Mouse (Mus musculus) MEL (cell line): ENCODE measurements around the gene Sh3pxd2b. TPM values are rescaled to one million over a fixed set of nuclear protein-coding genes. Genes with fewer than 3 reads are reported as not detected.
A peak's percentile ranks its signal among the peaks of the same experiment; 100 is the strongest.

Experiments
- DNase-seq: peaks from one replicate; pipeline ENCODE4 v3.0.0; 2011; ENCODE audit warnings: low read depth, low spot score
- H3K27ac ChIP-seq: 2 replicates; pipeline ENCODE4 v1.5.1; 2012; ENCODE audit warnings: low read depth, mild to moderate bottlenecking, control low read depth, low read length, moderate library complexity; ENCODE audit not compliant: control insufficient read depth
- H3K27me3 ChIP-seq, 2 experiments: fragments of 150-350 bp in 1 of 2; sonication (generic) in 1 of 2; 2 replicates each; pipeline ENCODE4 v1.6.1; 2012; ENCODE audit warnings: low read length in 2 of 2, mild to moderate bottlenecking in 2 of 2, improper control_type of control experiment in 1 of 2, moderate library complexity in 1 of 2; ENCODE audit not compliant: insufficient read depth in 2 of 2, control insufficient read depth in 1 of 2
- H3K36me3 ChIP-seq, 2 experiments: 2 replicates each; pipeline ENCODE4 v1.6.1; 2012 to 2014; ENCODE audit warnings: low read length in 2 of 2, improper control_type of control experiment in 1 of 2, inconsistent platforms in 1 of 2, mild to moderate bottlenecking in 1 of 2; ENCODE audit not compliant: insufficient read depth in 2 of 2, control insufficient read depth in 1 of 2
- H3K4me1 ChIP-seq, 2 experiments: fragments of 150-350 bp in 1 of 2; sonication (generic) in 1 of 2; 2 replicates each; pipeline ENCODE4 v1.6.1; 2012; ENCODE audit warnings: low read length in 2 of 2, improper control_type of control experiment in 1 of 2, mild to moderate bottlenecking in 1 of 2; ENCODE audit not compliant: insufficient read depth in 2 of 2, control insufficient read depth in 1 of 2
- H3K4me3 ChIP-seq, 2 experiments: fragments of 150-350 bp in 1 of 2; sonication (generic) in 1 of 2; 2 replicates each; pipeline ENCODE4 v1.5.1; 2012; ENCODE audit warnings: low read depth in 2 of 2, low read length in 2 of 2, mild to moderate bottlenecking in 2 of 2, moderate library complexity in 2 of 2, control low read depth in 1 of 2, improper control_type of control experiment in 1 of 2; ENCODE audit not compliant: control insufficient read depth in 1 of 2, insufficient read depth in 1 of 2
- H3K79me2 ChIP-seq: 2 replicates; pipeline ENCODE4 v1.6.1; 2012; ENCODE audit warnings: mild to moderate bottlenecking, low read length, moderate library complexity; ENCODE audit not compliant: control insufficient read depth, poor library complexity, insufficient read depth
- H3K9ac ChIP-seq: 2 replicates; pipeline ENCODE4 v1.6.1; 2012; ENCODE audit warnings: low read depth, mild to moderate bottlenecking, control low read depth, low read length, moderate library complexity; ENCODE audit not compliant: control insufficient read depth, poor library complexity, severe bottlenecking
- H3K9me3 ChIP-seq: fragments of 150-350 bp; sonication (generic); replicated peaks from 2 replicates; pipeline ENCODE4 v1.6.1; 2012; ENCODE audit warnings: mild to moderate bottlenecking, low read length, improper control_type of control experiment, moderate library complexity; ENCODE audit not compliant: insufficient read depth
- CTCF ChIP-seq, 3 experiments: IDR thresholded peaks in 2 of 3; conservative IDR thresholded peaks in 1 of 3; 2 replicates each; pipeline ENCODE4 v1.5.1; 2011 to 2012; ENCODE audit warnings: low read length in 3 of 3, low read depth in 2 of 3, mild to moderate bottlenecking in 2 of 3, improper control_type of control experiment in 1 of 3, inconsistent platforms in 1 of 3, mixed read lengths in 1 of 3, moderate library complexity in 1 of 3; ENCODE audit not compliant: control insufficient read depth in 1 of 3, insufficient read depth in 1 of 3, poor library complexity in 1 of 3, severe bottlenecking in 1 of 3
- EP300 ChIP-seq, 2 experiments: IDR thresholded peaks; 2 replicates each; pipeline ENCODE4 v1.6.1; 2011; ENCODE audit warnings: improper control_type of control experiment in 2 of 2, low read length in 2 of 2, low read depth in 1 of 2, mild to moderate bottlenecking in 1 of 2
- GATA1 ChIP-seq: IDR thresholded peaks from 2 replicates; pipeline ENCODE4 v1.6.1; 2011; ENCODE audit warnings: low read depth, low read length, improper control_type of control experiment
- POLR2AphosphoS5 ChIP-seq: IDR thresholded peaks from 2 replicates; pipeline ENCODE4 v1.6.1; 2012; ENCODE audit warnings: low read depth, borderline replicate concordance, mild to moderate bottlenecking, inconsistent platforms, low read length, moderate library complexity, mixed read lengths
- SMC3 ChIP-seq: IDR thresholded peaks from 2 replicates; pipeline ENCODE4 v1.6.1; 2011; ENCODE audit warnings: low read depth, low read length, improper control_type of control experiment
- TCF12 ChIP-seq: IDR thresholded peaks from 2 replicates; pipeline ENCODE4 v1.6.1; 2014; ENCODE audit warnings: low read depth, mild to moderate bottlenecking, inconsistent platforms, low read length, improper control_type of control experiment, moderate library complexity
- ZC3H11A ChIP-seq: IDR thresholded peaks from 2 replicates; pipeline ENCODE4 v1.6.1; 2012; ENCODE audit warnings: low read depth, mild to moderate bottlenecking, inconsistent platforms, low read length, improper control_type of control experiment
- polyA plus RNA-seq, 2 experiments: library from polyadenylated mRNA; stranded (reverse) in 1 of 2; unstranded in 1 of 2; fragments of >175 nt in 1 of 2; fragments of >200 nt in 1 of 2; gene quantifications; 2 replicates each; pipeline versions ENCODE4 v1.2.1 to v1.2.4; 2012; ENCODE audit warnings: low replicate concordance in 2 of 2, low read depth in 1 of 2; ENCODE audit not compliant: insufficient read length in 2 of 2, insufficient read depth in 1 of 2, missing spikeins in 1 of 2
- total RNA-seq: library from RNA; depleted of rRNA; stranded (reverse); fragments of 300-350 nt; gene quantifications from 2 replicates; pipeline ENCODE4 v1.2.3, GENCODE M21; 2012; rRNA removed

Sh3pxd2b gene
- total and polyA plus RNA-seq, 3 experiments = 9.6 to 17.0 TPM; not detected in 1

DNA sequence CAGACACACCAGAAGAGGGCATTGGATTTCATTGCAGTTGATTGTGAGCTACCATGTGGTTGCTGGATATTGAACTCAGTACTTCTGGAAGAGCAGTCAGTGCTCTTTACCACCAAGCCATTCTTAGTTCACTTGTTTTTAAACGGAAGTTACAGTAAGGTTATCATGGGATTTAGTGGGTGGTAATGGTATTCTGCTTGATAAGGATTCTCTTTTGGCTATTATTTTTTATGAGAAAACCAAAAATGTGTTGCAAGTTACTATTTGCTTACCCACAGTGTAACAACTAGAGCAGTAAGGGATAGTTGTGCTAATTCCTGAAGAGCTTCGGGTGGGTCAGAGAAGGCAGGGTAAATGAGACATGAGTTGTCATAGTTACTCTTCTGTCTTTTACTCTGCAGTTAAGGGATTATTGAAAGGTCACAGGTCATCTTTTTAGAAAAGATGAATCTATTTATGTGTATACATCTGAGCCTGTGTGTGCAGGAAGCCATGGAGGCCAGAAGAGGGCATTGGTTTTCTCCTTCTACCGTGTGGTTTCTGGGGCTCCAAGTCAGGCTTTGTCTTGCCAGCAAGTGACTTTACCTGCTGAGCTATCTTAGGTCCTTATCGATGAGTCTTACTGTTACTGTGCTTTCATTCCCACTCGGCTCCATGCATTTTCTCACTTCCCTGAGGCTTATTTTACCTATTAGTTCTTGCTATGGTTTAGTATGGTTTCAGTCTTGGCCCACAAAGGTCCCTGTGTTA is 128.0 kb downstream of the Sh3pxd2b start:
- H3K79me2 ChIP-seq = peaks cover 9% of the 10 kb centered on the region
- no peaks in the 10 kb centered on the region for H3K27me3 ChIP-seq
- H3K4me3 ChIP-seq = no peak overlapping the region
- no peak for TF ChIP-seq POLR2AphosphoS5
- peak; percentile 35 to 59; a peak in 2 of 4 replicates for TF ChIP-seq EP300 (IDR thresholded peaks at IDR 0.05; ENCODE audit: low read depth in 1 of 2, low read length in 2 of 2)
- TF ChIP-seq GATA1 = peak; percentile 59; the same call in 1 of the 2 replicates
- peak; percentile 35 for TF ChIP-seq SMC3
- TF ChIP-seq ZC3H11A = 0 out of 2 replicates have a peak, but pooled peaks have one; percentile 17
- no peak for TF ChIP-seq TCF12
- TF ChIP-seq CTCF (IDR thresholded peaks at IDR 0.05 in 2 of 3, conservative IDR thresholded peaks at IDR 0.05 in 1 of 3; ENCODE audit: control insufficient read depth in 1 of 3, insufficient read depth in 1 of 3, low read depth in 2 of 3, low read length in 3 of 3, poor library complexity in 1 of 3, severe bottlenecking in 1 of 3) = peak; percentile 15 to 46 (median 35); a peak in 5 of 6 replicates
- no peak overlapping the region for H3K9ac ChIP-seq
- H3K4me1 ChIP-seq = peaks cover 11 to 18% of the 10 kb centered on the region in 2 experiments
- DNase-seq = peak; percentile 57
- H3K27ac ChIP-seq = no peak overlapping the region
- peaks cover 0 to 22% of the 10 kb centered on the region in 2 experiments; a peak in 2 of 4 replicates for H3K36me3 ChIP-seq
- no peaks in the 10 kb centered on the region for H3K9me3 ChIP-seq

Other genes with a start within 250 kb of the Sh3pxd2b start
- 76.5 and 83.8 TPM in 2 replicates for gene Il9r, start 147.5 kb upstream of the Sh3pxd2b start, total RNA-seq
- 10 to 100 TPM in 1 of 2 experiments, not detected in 1; 56.9 TPM for gene Il9r, start 147.5 kb upstream of the Sh3pxd2b start, polyA plus RNA-seq
- gene Snrnp25, start 142.4 kb upstream of the Sh3pxd2b start, total RNA-seq = 148 and 158 TPM in 2 replicates
- 100 to 1,000 TPM in 1 of 2 experiments, not detected in 1; 130 TPM for gene Snrnp25, start 142.4 kb upstream of the Sh3pxd2b start, polyA plus RNA-seq
- 2.4 and 2.9 TPM in 2 replicates for gene Rhbdf1, start 125.5 kb upstream of the Sh3pxd2b start, total RNA-seq
- 10 to 100 TPM in 1 of 2 experiments, not detected in 1; 14.3 TPM for gene Rhbdf1, start 125.5 kb upstream of the Sh3pxd2b start, polyA plus RNA-seq
- gene Mpg, start 121.3 kb upstream of the Sh3pxd2b start, total RNA-seq = 41.2 and 43.2 TPM in 2 replicates
- 10 to 100 TPM in 1 of 2 experiments, not detected in 1; 42.0 TPM for gene Mpg, start 121.3 kb upstream of the Sh3pxd2b start, polyA plus RNA-seq
- 12.5 and 14.1 TPM in 2 replicates for gene Nprl3, start 80.1 kb upstream of the Sh3pxd2b start, total RNA-seq
- 10 to 100 TPM in 1 of 2 experiments, not detected in 1; 18.4 TPM for gene Nprl3, start 80.1 kb upstream of the Sh3pxd2b start, polyA plus RNA-seq
- not detected in 2 replicates for gene Hba-x, start 71.4 kb upstream of the Sh3pxd2b start, total RNA-seq
- under 1 TPM in 1 of 2 experiments, not detected in 1; 0.13 TPM for gene Hba-x, start 71.4 kb upstream of the Sh3pxd2b start, polyA plus RNA-seq
- gene Hba-a1, start 64.3 kb upstream of the Sh3pxd2b start, total RNA-seq = 211 and 272 TPM in 2 replicates
- gene Hba-a1, start 64.3 kb upstream of the Sh3pxd2b start, polyA plus RNA-seq = 100 to 1,000 TPM; 313 to 334 TPM
- 2.3 and 2.5 TPM in 2 replicates for gene Hbq1b, start 60.9 kb upstream of the Sh3pxd2b start, total RNA-seq
- gene Hbq1b, start 60.9 kb upstream of the Sh3pxd2b start, polyA plus RNA-seq = 1 to 10 TPM in 1 of 2 experiments, not detected in 1; 6.5 TPM
- gene Hba-a2, start 51.3 kb upstream of the Sh3pxd2b start, total RNA-seq = 130 and 202 TPM in 2 replicates
- gene Hba-a2, start 51.3 kb upstream of the Sh3pxd2b start, polyA plus RNA-seq = 100 to 1,000 TPM; 313 to 432 TPM
- 0.46 TPM in 1 of 2 replicates, not detected in the other for gene Hbq1a, start 47.8 kb upstream of the Sh3pxd2b start, total RNA-seq
- under 1 TPM in 1 of 2 experiments, not detected in 1; 0.29 TPM for gene Hbq1a, start 47.8 kb upstream of the Sh3pxd2b start, polyA plus RNA-seq
- 22.4 and 25.7 TPM in 2 replicates for gene Ubtd2, start 107.5 kb downstream of the Sh3pxd2b start, total RNA-seq
- gene Ubtd2, start 107.5 kb downstream of the Sh3pxd2b start, polyA plus RNA-seq = 10 to 100 TPM in 1 of 2 experiments, not detected in 1; 28.7 TPM
- 0.77 and 0.82 TPM in 2 replicates for gene Efcab9, start 184.3 kb downstream of the Sh3pxd2b start, total RNA-seq
- 1 to 10 TPM in 1 of 2 experiments, not detected in 1; 1.3 TPM for gene Efcab9, start 184.3 kb downstream of the Sh3pxd2b start, polyA plus RNA-seq
- gene Stk10, start 185.5 kb downstream of the Sh3pxd2b start, total RNA-seq = 10.8 and 11.4 TPM in 2 replicates
- 10 to 100 TPM in 1 of 2 experiments, not detected in 1; 14.4 TPM for gene Stk10, start 185.5 kb downstream of the Sh3pxd2b start, polyA plus RNA-seq